Mouse (Mus musculus) Muller cell, postnatal 12 days (primary cell): Measurements from ENCODE around the gene Lrp2.

Source experiments
- DNase-seq: peaks from one replicate; pipeline ENCODE4 v3.0.0-alpha.2; 2015; ENCODE audit errors: inconsistent ontology term

Lrp2 gene

DNA sequence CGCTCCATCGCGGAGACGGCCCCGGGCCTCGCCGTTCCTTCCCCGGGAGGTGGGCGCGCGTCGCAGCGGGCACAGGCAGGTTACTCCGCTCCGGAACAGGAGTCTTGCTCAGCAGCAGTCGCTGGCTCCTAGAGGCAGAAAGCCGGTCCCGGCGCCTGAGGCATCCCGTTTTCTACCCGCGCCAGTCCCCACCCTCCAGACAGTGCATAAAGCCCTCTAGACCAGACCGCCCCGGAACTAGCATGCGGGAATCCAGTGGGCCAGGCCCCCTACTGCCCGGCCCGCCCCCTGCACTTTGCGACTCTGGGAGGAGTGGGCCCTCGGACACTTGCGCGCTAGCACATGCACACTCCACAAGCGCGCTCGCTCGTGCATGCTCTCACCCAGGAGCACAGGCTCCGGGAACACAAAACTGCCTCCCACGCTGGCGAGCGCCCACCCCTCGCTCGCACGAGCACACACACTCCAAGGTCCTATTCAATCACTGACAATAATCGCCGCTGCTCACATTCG, at the start of gene Lrp2:
TSS of gene Lrp2 (minus strand) at position 180 of the 513 bp plus-strand sequence.
- DNase-seq = peak; percentile 97

DNA sequence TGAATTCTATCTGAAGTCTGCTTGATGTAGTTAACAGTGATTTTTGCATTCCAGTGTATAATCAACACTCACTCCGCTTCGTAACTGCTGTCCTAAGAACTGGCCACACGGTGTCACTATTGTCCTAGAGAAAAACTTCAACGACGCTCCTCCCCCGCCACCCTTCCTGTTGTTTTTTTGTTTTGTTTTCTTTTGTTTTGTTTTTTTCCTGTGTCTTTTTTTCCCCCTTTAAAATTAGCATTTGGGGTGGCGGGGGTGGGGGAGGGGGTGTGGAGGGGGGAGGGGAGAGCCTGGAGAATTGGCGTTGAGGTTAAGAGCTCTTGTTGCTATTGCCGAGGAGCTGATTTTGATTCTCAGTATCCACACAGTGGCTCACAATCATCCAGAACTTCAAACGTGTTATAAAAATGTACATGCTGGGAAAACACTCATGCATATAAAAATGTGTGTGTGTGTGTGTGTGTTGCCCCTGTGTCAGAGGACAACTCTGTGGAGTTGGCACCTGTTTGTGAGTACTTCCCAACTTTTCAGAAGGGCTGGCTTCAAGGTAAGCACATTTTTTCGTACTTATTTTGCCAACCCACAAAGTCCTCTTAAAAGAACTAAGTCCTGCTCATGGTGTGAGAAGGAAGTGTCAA, 49.3 kb upstream of the Lrp2 start:
- DNase-seq = peak; percentile 75

DNA sequence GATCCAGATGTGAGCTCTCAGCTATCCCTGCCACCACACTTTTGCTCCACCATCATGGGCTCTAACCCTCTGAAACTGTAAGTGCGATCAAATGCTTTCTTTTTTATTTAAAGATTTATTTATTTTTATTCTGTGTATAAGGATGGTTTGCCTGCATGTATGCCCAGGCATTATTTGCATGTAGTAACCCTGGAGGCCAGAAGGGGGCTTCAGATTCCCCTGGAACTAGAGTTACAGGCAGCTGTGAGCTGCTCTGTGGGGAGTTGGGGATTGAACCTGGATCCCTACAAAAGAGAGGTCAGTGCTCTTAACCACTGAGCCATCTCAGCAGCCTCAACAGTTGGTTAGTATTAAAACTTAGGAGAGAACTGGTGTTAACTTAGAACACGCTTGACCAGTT, 45.6 kb upstream of the Lrp2 start:
- no peak for DNase-seq

DNA sequence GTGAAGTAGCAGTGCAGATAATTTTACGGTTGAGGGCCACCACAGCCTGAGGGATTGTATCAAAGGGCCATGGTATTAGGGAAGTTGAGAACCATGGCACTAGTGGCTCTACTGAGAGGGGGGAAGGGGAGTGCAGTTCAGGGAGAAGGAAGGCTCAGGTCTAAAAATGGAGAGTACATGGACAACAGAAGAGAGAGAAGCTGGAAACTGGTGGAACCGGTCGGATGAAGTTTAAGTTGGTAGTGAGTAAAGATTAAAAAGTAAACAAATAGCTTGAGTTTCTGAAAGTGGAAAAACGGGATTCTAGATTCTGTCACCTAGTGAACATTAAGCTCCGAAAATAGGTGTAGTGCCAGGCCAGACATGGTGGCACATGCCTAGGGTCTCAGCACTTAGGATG, 44.9 kb upstream of the Lrp2 start:
- no peak for DNase-seq

DNA sequence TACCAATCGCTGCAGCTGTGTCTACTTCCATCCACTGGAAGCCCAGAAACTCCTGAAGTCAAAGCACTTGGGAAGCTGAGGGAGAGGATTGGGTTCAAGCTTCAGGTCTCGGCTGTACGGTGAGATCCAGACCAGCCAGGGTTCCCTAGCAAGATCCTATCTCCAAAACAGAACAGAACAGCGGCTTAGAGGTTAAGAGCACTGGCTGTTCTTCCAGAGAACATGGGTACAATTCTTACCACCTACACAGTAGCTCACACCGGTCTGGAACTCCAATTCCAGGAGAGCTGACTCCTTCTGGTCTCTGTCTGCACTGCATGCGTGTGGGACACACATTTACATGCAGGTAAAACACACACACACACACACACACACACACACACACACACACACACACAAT, 44.0 kb upstream of the Lrp2 start:
- DNase-seq = no peak

DNA sequence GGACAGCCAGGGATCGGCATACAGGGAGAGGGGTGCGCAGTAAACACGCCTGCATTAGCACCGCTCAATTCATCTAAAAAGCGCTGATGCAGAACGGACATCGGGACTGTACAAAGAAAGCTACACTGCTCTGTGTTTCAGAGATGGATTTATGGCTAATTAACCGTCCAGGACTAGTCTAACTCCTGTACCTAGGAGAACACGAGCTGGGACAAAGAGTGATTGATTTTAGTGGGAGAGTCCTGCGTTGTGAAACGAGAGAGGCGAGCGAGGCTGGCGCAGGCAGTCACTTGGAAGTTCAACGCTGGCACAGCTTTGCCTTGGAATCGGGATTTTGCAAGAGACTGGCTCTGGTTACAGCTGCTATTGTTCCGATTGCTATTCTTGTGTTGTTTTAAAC, 43.4 kb upstream of the Lrp2 start:
- no peak for DNase-seq

DNA sequence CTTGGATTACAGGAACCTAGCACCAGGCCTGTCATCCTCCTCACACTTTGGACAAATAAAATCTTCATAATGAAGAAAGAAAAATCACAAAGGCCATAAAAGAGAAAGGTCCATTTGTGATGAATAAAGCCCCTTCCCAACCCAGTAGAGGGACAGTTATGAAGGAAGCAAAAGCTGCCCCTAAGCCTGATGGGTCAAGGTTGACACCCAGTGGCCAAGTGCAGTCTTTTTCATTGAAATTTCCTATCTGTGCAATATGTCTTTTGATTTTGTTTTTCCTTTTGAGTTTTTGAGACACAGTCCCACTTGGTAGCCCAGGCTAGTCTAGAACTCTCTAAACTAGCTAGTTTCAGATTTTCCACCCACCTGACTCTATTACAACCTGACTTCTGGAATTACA, 33.4 kb upstream of the Lrp2 start:
- peak; percentile 12 for DNase-seq

DNA sequence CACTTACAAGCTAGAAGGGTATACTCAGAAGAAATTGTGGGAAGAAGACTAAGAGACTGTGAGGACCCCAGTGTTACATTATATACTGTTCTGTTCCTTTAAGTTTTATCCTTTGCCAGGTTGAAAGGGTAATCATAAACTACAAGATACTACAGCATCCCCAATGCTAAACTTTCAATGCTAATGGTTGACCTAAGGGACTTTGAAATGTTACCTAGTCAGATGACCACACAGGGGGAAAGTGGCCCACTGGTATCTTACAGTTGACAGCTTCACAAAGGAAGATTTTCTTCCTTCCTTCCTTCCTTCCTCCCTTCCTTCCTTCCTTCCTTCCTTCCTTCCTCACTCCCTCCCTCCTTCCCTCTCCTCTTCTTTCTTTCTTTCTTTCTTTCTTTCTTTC, 32.5 kb upstream of the Lrp2 start:
- DNase-seq = no peak

DNA sequence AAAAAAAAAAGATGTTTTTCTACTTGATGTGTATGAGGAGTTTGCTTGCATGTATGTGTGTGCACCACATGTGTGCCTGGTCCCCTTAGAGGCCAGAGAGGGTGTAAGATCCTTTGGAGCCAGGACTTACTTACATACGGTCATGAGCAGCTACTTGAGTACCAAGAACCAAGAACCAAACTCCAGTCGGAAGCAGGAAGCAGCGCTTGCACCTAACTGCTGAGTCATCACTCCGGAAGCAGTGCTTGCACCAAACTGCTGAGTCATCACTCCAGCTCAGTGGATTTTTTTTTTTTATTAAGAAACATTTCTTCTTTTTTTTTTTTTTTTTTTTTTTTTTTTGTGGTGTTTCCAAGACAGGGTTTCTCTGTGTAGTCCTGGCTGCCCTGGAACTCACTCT, 27.4 kb upstream of the Lrp2 start:
- DNase-seq = no peak

DNA sequence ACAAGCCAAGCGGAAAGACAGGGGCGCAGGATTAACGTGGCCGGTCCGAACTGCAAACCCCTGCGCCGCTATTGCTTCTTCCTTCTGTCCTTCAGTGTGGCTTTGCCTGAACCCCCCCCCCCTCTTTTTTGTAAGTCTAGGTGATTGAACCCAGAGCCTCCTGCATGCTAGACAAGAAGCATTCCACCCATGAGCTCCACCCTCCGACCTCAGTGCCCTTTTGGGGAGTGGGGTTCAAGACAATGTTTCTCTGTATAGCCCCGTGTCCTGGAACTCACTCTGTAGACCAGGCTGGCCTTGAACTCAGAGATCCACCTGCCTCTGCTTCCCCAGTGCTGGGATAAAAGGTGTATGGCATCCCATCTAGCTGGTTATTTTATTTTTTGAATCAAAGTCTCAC, 26.9 kb upstream of the Lrp2 start:
- no peak for DNase-seq

DNA sequence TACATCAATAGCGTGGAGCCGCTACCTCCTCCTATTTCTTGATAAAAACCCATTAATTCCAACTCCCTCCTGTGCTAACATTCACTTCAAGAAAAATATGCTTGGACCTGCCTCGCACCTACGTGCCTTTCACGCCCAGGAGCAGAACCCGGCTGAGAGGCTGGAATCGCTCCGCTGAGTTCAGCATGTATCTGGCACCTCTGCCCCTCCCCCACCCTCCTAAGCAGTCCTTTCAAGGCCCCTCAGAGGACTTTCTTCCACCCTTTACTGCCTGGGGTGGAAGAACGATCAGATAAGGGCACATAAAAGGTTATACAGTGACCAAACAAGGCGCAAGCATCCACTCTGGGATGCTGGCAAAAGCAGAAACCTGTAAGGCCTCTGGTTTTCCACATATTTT, 26.4 kb upstream of the Lrp2 start:
- no peak for DNase-seq

DNA sequence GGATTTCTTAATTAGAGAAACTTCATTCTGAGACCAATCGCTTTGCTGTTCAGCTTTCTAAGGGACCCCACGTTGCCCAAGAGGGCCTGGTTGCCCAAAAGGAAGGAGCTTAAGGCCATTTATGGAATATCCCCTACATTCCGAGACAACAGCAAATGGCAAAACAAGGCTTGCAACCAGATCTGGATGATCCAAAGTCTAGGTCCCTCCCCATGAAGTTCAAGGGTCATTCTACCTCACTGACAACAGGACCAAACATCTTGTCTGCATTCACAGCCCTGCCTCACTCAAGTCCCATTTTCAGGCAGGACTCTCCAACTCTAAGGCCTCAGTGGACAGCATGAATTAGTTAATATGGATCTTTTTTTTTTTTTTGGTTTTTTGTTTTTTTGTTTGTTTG, 20.8 kb upstream of the Lrp2 start:
- no peak for DNase-seq

DNA sequence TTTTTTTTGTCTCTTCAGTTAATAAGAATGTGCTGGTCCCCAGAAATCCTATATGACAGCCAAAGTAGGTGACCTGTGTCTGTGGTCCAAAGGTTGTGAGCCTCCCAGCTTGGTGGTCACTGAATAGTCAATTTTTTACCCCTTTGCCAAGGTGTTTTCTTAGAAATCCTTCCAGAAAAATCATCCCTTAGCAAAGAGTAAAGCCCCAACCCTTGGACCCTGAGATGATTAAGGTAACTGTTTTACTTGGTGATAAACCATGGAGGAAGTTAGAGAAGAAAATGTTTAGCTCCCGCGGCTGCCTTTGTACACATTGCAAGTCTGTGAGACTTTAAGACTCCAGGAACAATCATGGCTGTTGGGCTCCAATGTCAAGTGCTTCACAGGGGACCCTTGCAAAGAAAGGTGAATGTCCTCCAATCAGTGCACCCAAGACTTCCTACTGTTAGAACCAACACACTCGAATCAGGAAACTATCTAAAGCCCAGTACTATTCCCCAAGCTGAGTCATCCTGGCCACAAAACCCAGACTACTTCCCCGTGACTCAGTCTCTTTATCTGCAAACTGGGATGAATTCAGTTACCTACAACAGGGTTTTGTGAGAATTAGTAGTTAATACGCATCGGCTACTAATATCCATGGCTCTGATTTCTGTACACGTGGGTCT, 18.0 kb upstream of the Lrp2 start:
- no peak for DNase-seq

DNA sequence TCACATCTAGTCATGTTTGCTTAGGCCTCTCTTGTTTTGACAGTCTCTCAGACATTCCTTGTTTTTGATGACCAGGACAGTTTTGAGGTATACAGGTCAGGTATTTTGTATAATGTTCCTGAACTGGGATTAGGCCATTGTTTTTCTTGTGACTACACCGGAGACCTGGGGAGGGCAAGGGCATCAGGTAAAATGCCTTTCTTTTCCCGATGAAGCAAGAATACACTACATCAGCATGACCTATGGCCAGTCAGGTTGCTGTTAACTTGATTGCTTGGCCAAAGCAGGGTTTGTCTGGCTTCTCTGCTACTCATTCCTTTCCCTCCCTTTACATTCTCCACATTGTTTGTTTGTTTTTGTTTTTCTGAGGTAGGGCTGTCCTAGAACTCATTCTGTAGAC, 7.3 kb upstream of the Lrp2 start:
- DNase-seq = no peak

DNA sequence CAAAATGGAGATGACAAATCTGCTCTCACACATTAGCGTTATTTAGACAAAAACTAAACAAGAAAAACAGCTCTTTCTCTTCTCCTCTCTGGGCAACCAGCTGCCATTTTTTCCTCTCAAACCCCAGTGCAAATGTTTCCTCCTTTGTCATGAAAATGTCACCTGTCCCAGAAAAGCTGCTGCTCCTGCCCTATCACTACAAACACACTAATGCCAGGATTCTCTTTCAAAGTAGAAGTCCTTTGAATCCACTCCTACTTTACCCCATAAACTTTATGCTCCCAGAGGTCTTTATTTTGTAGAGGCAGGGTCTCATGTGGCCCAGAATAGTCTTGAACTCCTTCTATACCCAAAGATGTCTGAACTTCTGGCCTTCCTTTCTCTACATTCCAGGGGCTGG, 6.7 kb upstream of the Lrp2 start:
- DNase-seq = no peak

DNA sequence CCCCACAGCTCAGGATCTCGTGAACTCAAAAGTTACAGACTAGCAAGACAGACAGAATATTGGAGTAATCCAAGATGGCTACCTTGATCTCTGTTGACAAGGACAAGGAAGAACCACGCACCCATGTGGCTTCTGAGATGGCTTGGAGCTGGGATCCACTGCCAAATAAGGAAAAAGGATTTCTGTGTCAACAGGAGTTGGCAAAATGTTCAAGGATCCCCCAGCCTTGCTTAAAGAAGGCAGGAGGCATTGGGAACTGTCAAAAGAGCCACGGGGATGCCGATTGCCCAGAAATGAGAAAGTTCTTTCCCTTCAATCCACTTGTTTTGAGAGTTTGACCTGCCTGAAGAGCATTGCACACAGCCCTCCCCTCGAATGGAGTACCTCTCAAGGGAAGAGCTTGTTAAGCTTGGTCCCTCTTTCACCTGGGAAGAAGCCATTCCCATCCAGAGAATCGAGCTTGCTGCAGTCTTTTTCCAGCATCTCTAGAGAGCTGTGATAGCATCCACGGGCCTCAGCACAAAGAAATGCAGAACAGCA, 6.2 kb upstream of the Lrp2 start:
- DNase-seq = no peak

DNA sequence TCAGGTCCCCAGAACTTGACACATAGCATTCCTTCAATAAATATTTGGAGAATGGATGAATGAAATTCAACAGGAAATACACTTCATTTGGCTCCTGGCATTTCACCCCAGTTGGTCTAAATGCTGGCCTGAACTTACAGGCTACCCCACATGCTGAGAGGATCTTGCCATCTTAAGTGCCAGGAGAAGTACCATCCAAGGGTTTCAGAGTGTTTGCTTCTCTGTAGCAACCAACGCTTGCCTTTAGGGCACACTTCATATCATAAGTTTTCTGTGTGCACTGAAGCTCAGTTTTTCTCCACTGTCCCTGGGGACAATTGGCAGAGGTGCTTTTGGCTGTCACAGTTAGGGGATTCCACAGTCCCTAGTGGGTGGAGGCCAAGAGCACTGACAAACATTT, 4.7 kb upstream of the Lrp2 start:
- peak; percentile 71 for DNase-seq

DNA sequence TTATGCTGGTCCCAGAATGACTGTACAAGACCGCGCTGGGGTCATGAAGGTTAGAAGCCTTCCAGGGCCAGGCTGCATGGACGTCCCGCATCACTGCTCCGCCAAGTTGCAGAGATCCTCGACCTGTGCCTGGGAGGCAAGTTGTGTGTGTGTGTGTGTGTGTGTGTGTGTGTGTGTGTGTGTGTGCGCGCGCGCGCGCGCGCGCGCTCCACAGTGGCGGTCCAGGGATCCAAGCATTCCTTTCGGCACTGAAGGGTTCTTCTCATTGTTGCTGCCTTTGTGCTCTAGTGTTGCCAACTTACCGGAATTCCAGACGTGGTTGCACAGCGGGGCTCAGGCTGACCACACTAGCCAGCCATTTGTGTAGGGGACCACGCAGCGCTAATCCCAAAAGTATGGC, 2.0 kb upstream of the Lrp2 start:
- DNase-seq = peak; percentile 98

DNA sequence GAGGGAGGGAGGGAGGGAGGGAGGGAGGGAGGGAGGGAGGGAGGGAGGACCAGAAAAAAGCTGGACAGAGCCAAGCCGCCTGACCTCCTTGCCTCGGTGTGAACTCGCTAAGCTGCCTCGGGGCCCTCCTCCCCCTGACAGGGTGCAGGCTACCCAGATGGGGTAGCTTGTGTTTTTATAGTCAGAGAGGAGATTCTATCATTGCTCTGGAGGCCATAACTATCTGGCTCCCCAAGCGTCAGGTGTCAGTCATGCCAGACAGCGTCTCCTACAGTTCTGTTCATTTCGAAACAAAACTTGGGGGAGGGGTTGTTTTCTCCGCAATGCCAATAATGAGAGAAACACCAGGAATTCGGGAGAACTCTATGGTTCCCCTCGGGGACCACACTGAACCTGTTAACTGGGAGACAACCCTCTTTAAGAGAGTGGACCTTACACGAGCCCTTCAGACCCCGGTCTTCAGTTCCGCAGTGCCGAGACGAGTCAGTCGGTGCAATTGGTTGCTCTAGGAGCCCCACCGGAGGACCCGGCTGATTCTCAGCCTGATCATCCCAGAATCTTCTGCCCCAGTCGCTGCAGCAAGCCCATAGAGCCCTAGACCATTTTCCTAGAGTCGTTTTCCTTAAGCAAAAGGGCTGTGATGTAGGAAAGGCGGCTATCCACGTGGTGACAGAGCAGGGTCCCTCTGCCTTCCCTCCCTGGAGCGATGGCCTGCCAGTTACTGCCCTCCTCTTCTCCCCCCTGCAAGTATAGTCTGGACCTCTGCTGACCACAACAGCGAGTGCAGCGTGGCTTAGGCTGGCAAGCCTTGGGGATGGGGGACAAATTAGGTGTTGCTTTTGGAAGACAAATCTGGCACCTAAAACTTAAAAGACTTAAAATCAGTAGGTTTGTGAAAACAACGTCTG, 1.2 kb upstream of the Lrp2 start:
- peak; percentile 61 for DNase-seq

DNA sequence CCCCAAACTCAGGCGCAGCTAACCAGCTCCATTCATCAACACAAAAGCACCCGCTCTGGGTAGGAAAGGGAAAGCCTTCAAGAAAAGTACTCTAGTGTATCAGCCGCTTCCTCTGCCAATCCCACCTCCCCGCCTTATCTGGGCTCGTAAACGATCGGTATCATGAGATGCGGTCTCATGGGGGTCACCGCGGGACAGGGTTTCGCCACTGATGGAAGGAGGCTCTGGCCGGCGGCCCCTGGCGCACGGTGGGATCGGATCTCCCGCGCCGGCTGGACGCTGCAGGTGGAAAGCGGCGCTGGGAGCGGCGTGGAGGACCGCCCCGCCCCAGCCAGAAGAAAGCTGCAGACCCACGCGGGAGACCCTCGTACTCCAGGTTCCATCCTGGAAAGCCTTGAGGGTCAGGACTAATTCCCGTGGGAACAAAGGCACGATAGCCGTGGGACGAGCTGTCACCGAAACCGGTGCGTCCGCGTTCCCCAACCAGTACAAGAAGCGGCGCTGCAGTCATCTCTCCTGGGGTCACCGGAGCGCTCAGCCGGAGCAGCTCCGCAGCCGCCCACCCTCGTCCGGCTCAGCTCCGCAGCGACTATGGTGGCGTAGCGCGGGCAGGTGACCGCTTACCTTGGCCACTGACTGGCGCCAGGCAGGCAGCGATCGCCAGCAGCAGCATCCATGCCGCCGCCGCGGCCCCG, 527 bp downstream of the Lrp2 start:
- peak; percentile 71 for DNase-seq

DNA sequence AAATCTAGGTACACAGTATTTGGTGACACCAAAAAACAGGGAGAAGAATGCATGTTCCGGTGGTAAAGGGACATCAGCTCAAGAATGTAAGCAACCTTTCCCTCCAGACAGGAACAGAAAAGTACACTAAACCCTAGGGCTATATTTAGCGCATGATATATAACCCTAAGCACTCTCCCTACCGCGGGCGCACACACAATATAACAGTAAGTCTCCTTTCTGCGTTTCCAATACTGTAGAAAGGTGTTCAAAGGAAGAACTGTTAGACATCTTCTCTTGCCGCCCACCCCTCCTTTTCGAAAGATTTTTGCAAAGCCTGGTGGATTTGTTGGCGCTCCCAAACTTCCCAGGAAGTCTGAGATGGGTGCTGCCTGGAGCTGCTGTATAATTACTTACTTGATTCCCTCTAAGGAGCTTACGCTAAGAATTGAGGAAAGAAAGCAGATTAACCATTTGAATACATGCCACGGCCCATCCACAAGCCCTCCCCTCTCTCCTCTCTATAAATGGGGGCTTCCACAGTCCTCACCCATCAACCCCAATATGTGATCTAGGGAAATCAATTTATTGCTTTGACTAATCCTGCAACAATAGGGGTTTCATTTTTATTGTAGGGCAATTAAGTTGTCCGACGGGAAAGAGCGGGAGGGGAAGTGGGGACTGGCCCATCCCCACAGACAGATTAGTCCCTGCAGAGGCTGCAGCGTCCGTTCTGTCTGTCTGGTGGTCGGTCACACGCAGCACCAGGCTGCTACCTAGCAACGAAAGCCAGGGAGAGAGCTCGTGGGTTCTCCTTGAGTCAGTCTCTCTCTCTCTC, 1.5 kb downstream of the Lrp2 start:
- DNase-seq = no peak
